Mouse (Mus musculus) spleen, adult 2 months (tissue): ENCODE measurements around the gene Fam178b.
A peak's percentile ranks its signal among the peaks of the same experiment; 100 is the strongest.

Experiments used
- CTCF ChIP-seq: fragments of 200-500 bp; IDR thresholded peaks from 2 replicates; pipeline ENCODE4 v1.5.1; 2011; ENCODE audit warnings: mild to moderate bottlenecking, inconsistent platforms; ENCODE audit not compliant: insufficient read depth, insufficient read length, insufficient replicate concordance; ENCODE audit errors: extremely low read depth
- POLR2A ChIP-seq: fragments of 200-500 bp; IDR thresholded peaks from 2 replicates; pipeline ENCODE4 v1.6.1; 2011; ENCODE audit warnings: low read depth, low read length, inconsistent platforms

DNA sequence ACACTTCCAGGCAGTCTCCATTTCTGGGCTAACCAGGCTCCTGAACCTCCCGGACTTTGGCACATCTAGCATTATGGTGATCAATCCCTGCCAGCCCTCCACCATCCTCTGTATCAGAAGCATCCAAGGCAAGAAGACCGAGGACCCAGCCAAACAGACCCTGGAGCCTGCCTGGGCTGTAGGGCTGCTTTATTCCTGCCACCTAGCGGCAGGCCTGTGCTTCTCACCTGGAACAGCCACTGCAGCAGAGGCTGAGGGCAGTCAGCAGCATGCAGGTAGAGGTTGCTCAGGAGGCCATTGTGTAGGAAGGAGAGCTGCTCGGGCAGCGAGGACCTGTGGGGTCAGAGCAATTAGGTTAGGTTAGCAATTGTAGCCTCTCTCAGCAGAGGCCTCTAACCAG lies 48.0 kb downstream of the Fam178b start:
- TF ChIP-seq CTCF (peak; percentile 74; the same call in 1 of the 2 replicates), POLR2A (no peak)
